Mouse (Mus musculus) midbrain, embryonic 11.5 days (tissue): ENCODE data around the gene Cldn2. TPM values are rescaled to one million over a fixed set of nuclear protein-coding genes. Genes with fewer than 3 reads are reported as not detected.

ENCODE experiments used
- ATAC-seq: fragments of 200-750 bp; cut with Nextera tagmentation; 2 replicates; pipeline ENCODE4 v1.8.0; 2017; ENCODE audit warnings: moderate TSS enrichment, moderate library complexity; ENCODE audit not compliant: low FRiP score
- DNase-seq: peaks from one replicate; pipeline ENCODE4 v3.0.0; 2015; ENCODE audit warnings: low spot score; ENCODE audit errors: missing footprints
- H3K27ac ChIP-seq: fragments of 300-500 bp; sonication (generic); 2 replicates; pipeline ENCODE4 v1.5.1; 2014; ENCODE audit warnings: low read depth, low read length
- H3K27me3 ChIP-seq: fragments of 300-500 bp; sonication (generic); 2 replicates; pipeline ENCODE4 v1.6.1; 2014; ENCODE audit warnings: mild to moderate bottlenecking, low read length, moderate library complexity, mixed read lengths; ENCODE audit not compliant: control insufficient read depth, insufficient read depth
- H3K36me3 ChIP-seq: fragments of 300-500 bp; sonication (generic); 2 replicates; pipeline ENCODE4 v1.6.1; 2014; ENCODE audit warnings: mild to moderate bottlenecking, low read length, moderate library complexity, mixed read lengths; ENCODE audit not compliant: control insufficient read depth, insufficient read depth
- H3K4me1 ChIP-seq: fragments of 300-500 bp; sonication (generic); 2 replicates; pipeline ENCODE4 v1.6.1; 2014; ENCODE audit warnings: low read length; ENCODE audit not compliant: control insufficient read depth, insufficient read depth
- H3K4me2 ChIP-seq: fragments of 300-500 bp; sonication (generic); 2 replicates; pipeline ENCODE4 v1.6.1; 2014; ENCODE audit warnings: mild to moderate bottlenecking, moderate library complexity
- H3K4me3 ChIP-seq: fragments of 300-500 bp; sonication (generic); 2 replicates; pipeline ENCODE4 v1.5.1; 2014; ENCODE audit warnings: low read depth, low read length
- H3K9ac ChIP-seq: fragments of 300-500 bp; sonication (generic); 2 replicates; pipeline ENCODE4 v1.6.1; 2014; ENCODE audit warnings: low read length
- H3K9me3 ChIP-seq: fragments of 300-500 bp; sonication (generic); 2 replicates; pipeline ENCODE4 v1.6.1; 2016; ENCODE audit warnings: low read length; ENCODE audit not compliant: control insufficient read depth
- WGBS: fragments of 180-500 bp; shearing (Covaris S2); extraction: QIAGEN DNeasy Blood & Tissue Kit; methylation state at CpG from one replicate; pipeline ENCODE4 v1.1.7; 2014; 5-methylcytosine and 5-hydroxymethylcytosine counted together
- polyA plus RNA-seq: library from polyadenylated mRNA; unstranded; fragments of >200 nt; fragmentation: Nextera tagmentation; extraction: Ambion mirVana; gene quantifications from 2 replicates; pipeline ENCODE4 v1.2.1, GENCODE M21; 2014

Cldn2 gene
- polyA plus RNA-seq, 1 experiment from 2014 or later = 0.23 TPM

- DNase-seq (no peak), ATAC-seq (no peak)
- peaks cover 2% of the 10 kb centered on the region; the same call in 1 of the 2 replicates for H3K27me3 ChIP-seq
- WGBS = 63% methylated on average over 3 of the region's 3 CpGs
- H3K4me1 ChIP-seq = no peaks in the 10 kb centered on the region
- H3K9me3 ChIP-seq = no peaks in the 10 kb centered on the region
- no peak overlapping the region for H3K4me3 ChIP-seq
- H3K4me2 ChIP-seq = no peak overlapping the region
- no peaks in the 10 kb centered on the region for H3K36me3 ChIP-seq
- H3K27ac ChIP-seq = no peak overlapping the region
- H3K9ac ChIP-seq = no peak overlapping the region
Observed at GRCm38 (mm10) chrX:139799953-139800352, 675 bp upstream of the Cldn2 start.

GRCm38 (mm10) chrX:139803028-139803427 is 2.4 kb downstream of the Cldn2 start:
- peaks cover 2% of the 10 kb centered on the region; the same call in 1 of the 2 replicates for H3K27me3 ChIP-seq
- peaks cover 2% of the 10 kb centered on the region; the same call in 1 of the 2 replicates for H3K4me1 ChIP-seq
- ATAC-seq (no peak), DNase-seq (no peak)
- H3K4me3 ChIP-seq = no peak overlapping the region
- H3K36me3 ChIP-seq = no peaks in the 10 kb centered on the region
- no peak overlapping the region for H3K27ac ChIP-seq
- no peak overlapping the region for H3K9ac ChIP-seq
- WGBS = 59% methylated on average over 2 of the region's 2 CpGs
- no peak overlapping the region for H3K4me2 ChIP-seq
- H3K9me3 ChIP-seq = no peaks in the 10 kb centered on the region

GRCm38 (mm10) chrX:139805918-139806317 is 5.3 kb downstream of the Cldn2 start:
- Histone ChIP-seq H3K4me3 (no peak overlapping the region), H3K9ac (no peak overlapping the region), H3K4me2 (no peak overlapping the region), H3K27ac (no peak overlapping the region), H3K27me3 (peaks cover 4% of the 10 kb centered on the region), H3K36me3 (no peaks in the 10 kb centered on the region), H3K9me3 (no peaks in the 10 kb centered on the region), H3K4me1 (peaks cover 3% of the 10 kb centered on the region; the same call in 1 of the 2 replicates)
- DNase-seq (no peak), ATAC-seq (no peak)
- 85% methylated on average over 4 of the region's 4 CpGs for WGBS

GRCm38 (mm10) chrX:139807391-139807790 is 6.8 kb downstream of the Cldn2 start:
- no peak for DNase-seq
- peaks cover 3% of the 10 kb centered on the region; the same call in 1 of the 2 replicates for H3K4me1 ChIP-seq
- H3K9me3 ChIP-seq = no peaks in the 10 kb centered on the region
- no peak overlapping the region for H3K9ac ChIP-seq
- H3K4me3 ChIP-seq = no peak overlapping the region
- no peak overlapping the region for H3K4me2 ChIP-seq
- 68% methylated on average over 2 of the region's 2 CpGs for WGBS
- H3K36me3 ChIP-seq = no peaks in the 10 kb centered on the region
- no peak overlapping the region for H3K27ac ChIP-seq
- peaks cover 4% of the 10 kb centered on the region for H3K27me3 ChIP-seq
- ATAC-seq = no peak

GRCm38 (mm10) chrX:139808085-139808484 is 7.5 kb downstream of the Cldn2 start:
- DNase-seq (no peak), ATAC-seq (peak; percentile 70)
- 39% methylated on average over 4 of the region's 4 CpGs for WGBS
- Histone ChIP-seq H3K9ac (no peak overlapping the region), H3K4me1 (peaks cover 3% of the 10 kb centered on the region; the same call in 1 of the 2 replicates), H3K36me3 (no peaks in the 10 kb centered on the region), H3K27me3 (peaks cover 4% of the 10 kb centered on the region), H3K27ac (no peak overlapping the region), H3K4me2 (no peak overlapping the region), H3K9me3 (no peaks in the 10 kb centered on the region), H3K4me3 (no peak overlapping the region)

GRCm38 (mm10) chrX:139808501-139808900 is 7.9 kb downstream of the Cldn2 start:
- Histone ChIP-seq H3K27me3 (peaks cover 4% of the 10 kb centered on the region), H3K4me1 (peaks cover 3% of the 10 kb centered on the region; the same call in 1 of the 2 replicates), H3K27ac (no peak overlapping the region), H3K9ac (no peak overlapping the region), H3K4me2 (no peak overlapping the region), H3K36me3 (no peaks in the 10 kb centered on the region), H3K4me3 (no peak overlapping the region), H3K9me3 (no peaks in the 10 kb centered on the region)
- ATAC-seq (no peak), DNase-seq (no peak)
- 79% methylated on average over 10 of the region's 10 CpGs for WGBS

- DNase-seq (no peak), ATAC-seq (no peak)
- 73% methylated on average over 3 of the region's 3 CpGs for WGBS
- no peak overlapping the region for H3K27ac ChIP-seq
- H3K27me3 ChIP-seq = peaks cover 7% of the 10 kb centered on the region
- no peak overlapping the region for H3K4me2 ChIP-seq
- H3K9ac ChIP-seq = no peak overlapping the region
- H3K9me3 ChIP-seq = no peaks in the 10 kb centered on the region
- peaks cover 3% of the 10 kb centered on the region; the same call in 1 of the 2 replicates for H3K4me1 ChIP-seq
- no peaks in the 10 kb centered on the region for H3K36me3 ChIP-seq
- H3K4me3 ChIP-seq = no peak overlapping the region
Observed at GRCm38 (mm10) chrX:139812636-139813298, 12.1 kb downstream of the Cldn2 start.

- Histone ChIP-seq H3K9me3 (no peaks in the 10 kb centered on the region), H3K27me3 (peaks cover 7% of the 10 kb centered on the region), H3K9ac (no peak overlapping the region), H3K27ac (no peak overlapping the region), H3K4me2 (no peak overlapping the region), H3K4me1 (no peaks in the 10 kb centered on the region), H3K4me3 (no peak overlapping the region), H3K36me3 (no peaks in the 10 kb centered on the region)
- WGBS = 70% methylated on average over 9 of the region's 9 CpGs
- DNase-seq (no peak), ATAC-seq (no peak)
Observed at GRCm38 (mm10) chrX:139813299-139814002, 12.8 kb downstream of the Cldn2 start.

GRCm38 (mm10) chrX:139814018-139814635 is 13.5 kb downstream of the Cldn2 start:
- no peak overlapping the region for H3K4me2 ChIP-seq
- no peaks in the 10 kb centered on the region for H3K4me1 ChIP-seq
- H3K9me3 ChIP-seq = no peaks in the 10 kb centered on the region
- H3K27ac ChIP-seq = no peak overlapping the region
- H3K9ac ChIP-seq = no peak overlapping the region
- H3K36me3 ChIP-seq = no peaks in the 10 kb centered on the region
- 95% methylated on average over 8 of the region's 8 CpGs for WGBS
- H3K4me3 ChIP-seq = no peak overlapping the region
- DNase-seq = no peak
- H3K27me3 ChIP-seq = peaks cover 7% of the 10 kb centered on the region
- no peak for ATAC-seq
